Comparison of ENCODE assay signal across 14 mouse cellular contexts in genomic region chr16:30449017-30449416, GRCm38 (mm10).
"Had no signal": no experiment of that assay in that cellular context is flagged by ENCODE, and none has a peak within 500 bp of the region (broad histone marks: within the 10 kb centered on the region; RNA-seq: fewer than 3 reads in every experiment).

No protein-coding gene starts in this region.

- H3K36me3 ChIP-seq: midbrain, embryonic 10.5 days; midbrain, embryonic 12.5 days; midbrain, embryonic 15.5 days; neural tube, embryonic 12.5 days; stomach, embryonic 15.5 days had no signal

- H3K4me1 ChIP-seq: midbrain, embryonic 12.5 days; midbrain, embryonic 15.5 days; neural tube, embryonic 12.5 days; stomach, embryonic 15.5 days had no signal

- H3K27me3 ChIP-seq: midbrain, embryonic 12.5 days; midbrain, embryonic 15.5 days; neural tube, embryonic 12.5 days; stomach, embryonic 15.5 days had no signal

- ATAC-seq: midbrain, embryonic 15.5 days had no signal

- H3K9me3 ChIP-seq: midbrain, embryonic 10.5 days; midbrain, embryonic 12.5 days; midbrain, embryonic 15.5 days; neural tube, embryonic 12.5 days; stomach, embryonic 15.5 days had no signal

- H3K27ac ChIP-seq: midbrain, embryonic 10.5 days; midbrain, embryonic 12.5 days; midbrain, embryonic 15.5 days; neural tube, embryonic 12.5 days; stomach, embryonic 15.5 days; stomach, postnatal 0 days had no signal

- H3K4me2 ChIP-seq: lung, embryonic 14.5 days; midbrain, embryonic 12.5 days; midbrain, embryonic 15.5 days; neural tube, embryonic 12.5 days; stomach, embryonic 15.5 days had no signal

- DNase-seq: lung, adult 18-20 months; lung, embryonic 14.5 days; lung, postnatal 10 days; lung, postnatal 4 days; right cerebral cortex, postnatal 14 days; thymus, adult 2 months; thymus, postnatal 25 days; thymus, postnatal 4 days had no signal

- H3K9ac ChIP-seq: lung, embryonic 14.5 days; midbrain, embryonic 12.5 days; midbrain, embryonic 15.5 days; neural tube, embryonic 12.5 days; stomach, embryonic 15.5 days had no signal

- H3K4me3 ChIP-seq: midbrain, embryonic 10.5 days; midbrain, embryonic 12.5 days; midbrain, embryonic 15.5 days; neural tube, embryonic 12.5 days; stomach, embryonic 15.5 days had no signal
